Mouse (Mus musculus) left cerebral cortex, adult 9 months (tissue): ENCODE measurements around the gene Fhod1.
"Not testable (repeated sequence)": the region's sequence is repeated elsewhere in the genome, so short reads cannot be mapped to it uniquely, and the experiment has no call there.

ENCODE experiments used
- DNase-seq, 2 experiments: peaks; one replicate each; pipeline ENCODE4 v3.0.0; 2022; ENCODE audit warnings: low spot score in 2 of 2

Fhod1 gene

DNA sequence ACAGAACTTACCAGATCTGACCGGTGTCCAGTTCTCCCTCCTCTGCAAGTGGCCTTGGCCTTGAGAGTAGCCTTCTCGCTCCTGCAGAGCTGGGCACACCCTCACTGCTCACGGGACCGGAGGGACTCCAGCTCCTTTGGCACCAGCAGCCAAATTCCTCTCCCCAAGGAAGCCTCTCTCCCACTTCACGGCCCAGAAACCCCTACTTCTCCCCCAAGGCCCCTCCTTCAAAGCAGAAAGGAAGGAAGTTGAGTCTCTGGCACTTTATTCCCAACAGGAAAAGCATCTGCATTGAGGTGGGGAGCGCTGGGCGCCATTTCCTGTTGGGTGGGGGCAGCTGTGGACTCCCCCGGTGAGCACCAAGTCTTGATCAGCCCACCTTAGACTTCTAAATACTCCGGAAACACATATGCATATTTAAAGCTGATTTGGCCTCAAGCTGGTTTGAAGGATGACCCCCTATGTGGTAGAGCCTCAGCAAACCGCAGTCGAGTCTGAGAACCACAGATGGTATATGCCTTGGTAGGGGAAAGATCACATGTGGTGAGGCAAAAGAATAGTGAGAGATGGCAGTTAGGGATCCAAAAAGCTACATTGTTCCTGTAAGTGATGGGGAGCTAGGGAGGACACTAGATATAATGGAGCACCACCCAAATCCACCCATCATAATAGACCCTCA lies 51.7 kb downstream of the Fhod1 start, which contains the start of gene Exoc3l:
Gene Exoc3l, minus strand, starts transcription at position 207 of the 679 bp plus-strand sequence.
- no peak for DNase-seq

DNA sequence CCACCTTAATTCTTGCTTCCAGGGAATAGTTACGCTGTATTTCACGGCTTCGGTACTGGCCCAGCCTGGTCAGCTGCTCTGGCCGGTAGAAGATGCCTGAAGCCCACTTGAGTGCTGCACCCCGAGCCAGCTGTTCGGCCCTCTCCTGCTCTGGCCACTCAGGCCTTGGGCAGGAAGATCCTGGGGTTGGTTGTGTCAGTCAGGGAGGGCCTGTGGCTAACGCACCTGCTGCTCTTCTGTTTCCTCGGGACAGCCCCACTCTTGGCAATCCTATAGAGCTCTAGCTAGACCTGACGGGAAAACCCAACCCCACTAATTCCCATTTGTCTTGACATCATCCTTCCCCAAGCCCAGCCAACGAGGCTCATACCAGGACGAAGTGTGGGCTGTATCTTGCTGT lies 52.5 kb downstream of the Fhod1 start:
- DNase-seq: no peak

DNA sequence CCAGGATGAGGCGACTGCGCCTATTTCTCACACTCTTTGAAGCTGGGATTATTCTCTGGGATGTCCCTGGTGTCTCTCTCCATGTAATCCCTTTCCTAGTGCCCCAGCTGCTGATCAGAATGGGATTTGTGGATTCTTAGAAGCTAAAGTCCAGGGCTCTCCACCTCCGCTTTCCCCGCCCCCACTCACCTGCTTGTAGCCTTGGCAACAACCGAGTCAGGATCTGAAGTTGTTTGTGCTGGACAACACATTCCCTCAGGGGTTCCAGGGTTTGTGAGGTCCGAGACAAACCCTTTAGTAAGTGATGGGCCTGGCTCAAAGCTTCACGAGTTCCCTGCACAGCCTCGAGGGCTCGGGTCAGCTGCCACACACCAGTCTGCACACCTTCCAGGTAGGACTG lies 53.0 kb downstream of the Fhod1 start:
- no peak for DNase-seq

DNA sequence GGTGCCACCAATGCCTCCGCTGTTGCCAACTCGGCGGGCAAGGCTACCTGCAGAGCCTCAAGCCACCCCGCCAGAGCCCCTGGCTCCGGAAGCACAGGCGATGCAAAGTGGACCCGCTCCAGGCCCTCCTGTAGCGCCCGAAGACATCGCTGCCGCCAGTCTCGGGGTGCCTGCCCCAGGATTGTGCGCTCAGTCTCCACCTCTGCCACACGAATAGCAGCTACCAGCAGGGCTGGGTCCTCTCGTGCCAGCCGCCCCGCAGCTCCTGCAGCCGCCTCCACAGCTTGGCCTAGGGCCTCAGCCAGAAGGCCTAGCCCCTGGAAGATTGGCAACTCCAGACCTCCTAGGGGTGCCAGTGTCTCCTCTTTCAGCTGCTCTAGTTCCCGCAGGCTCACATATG lies 54.3 kb downstream of the Fhod1 start:
- no peak for DNase-seq

DNA sequence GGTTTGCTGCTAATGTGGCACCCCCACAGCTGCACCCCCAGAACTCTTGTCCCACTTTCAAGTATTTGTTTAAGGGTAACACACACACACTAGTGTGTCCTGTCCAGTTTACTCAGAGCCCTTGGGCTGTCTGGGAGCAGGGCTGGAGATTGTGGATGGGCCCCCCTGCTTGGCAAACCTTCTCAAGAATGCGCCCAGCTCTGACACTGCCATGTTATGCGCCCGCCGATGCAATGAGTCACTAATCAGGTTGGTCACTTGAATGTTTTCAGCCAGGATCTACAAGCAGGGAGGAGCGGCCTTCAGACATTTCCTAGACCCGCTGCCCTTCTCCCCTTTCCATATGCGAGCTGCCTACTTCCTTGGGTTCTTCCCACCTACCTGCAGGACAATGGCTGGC lies 55.3 kb downstream of the Fhod1 start:
- no peak for DNase-seq

DNA sequence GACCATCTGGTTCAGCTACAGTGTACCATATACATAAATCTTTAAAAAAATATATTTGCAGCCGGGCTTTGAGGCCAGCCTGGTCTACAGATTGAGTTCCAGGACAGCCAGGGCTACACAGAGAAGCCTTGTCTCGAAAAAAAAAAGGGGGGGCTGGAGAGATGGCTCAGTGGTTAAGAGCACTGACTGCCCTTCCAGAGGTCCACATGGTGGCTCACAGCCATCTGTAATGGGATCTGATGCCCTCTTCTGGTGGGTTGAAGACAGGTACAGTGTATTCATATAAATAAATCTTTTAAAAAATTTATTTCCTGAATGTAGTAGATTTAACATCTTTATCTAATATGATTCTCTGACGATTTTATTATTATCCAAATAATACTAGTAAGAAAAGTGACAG lies 56.0 kb downstream of the Fhod1 start:
- not testable (repeated sequence) for DNase-seq

DNA sequence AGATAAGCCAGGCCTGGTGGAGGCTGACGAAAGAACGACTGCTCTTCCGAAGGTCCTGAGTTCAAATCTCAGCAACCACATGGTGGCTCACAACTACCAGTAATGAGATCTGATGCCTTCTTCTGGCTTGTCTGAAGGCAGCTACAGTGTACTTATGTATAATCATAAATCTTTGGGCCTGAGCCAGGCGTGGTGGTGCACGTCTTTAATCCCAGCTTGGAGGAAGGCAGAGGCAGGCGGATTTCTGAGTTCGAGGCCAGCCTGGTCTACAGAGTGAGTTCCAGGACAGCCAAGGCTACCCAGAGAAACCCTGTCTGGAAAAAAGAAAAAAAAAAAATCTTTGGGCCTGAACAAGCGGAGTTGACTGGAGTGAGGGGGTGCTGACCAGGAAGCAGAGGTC lies 56.4 kb downstream of the Fhod1 start:
- DNase-seq: not testable (repeated sequence)

DNA sequence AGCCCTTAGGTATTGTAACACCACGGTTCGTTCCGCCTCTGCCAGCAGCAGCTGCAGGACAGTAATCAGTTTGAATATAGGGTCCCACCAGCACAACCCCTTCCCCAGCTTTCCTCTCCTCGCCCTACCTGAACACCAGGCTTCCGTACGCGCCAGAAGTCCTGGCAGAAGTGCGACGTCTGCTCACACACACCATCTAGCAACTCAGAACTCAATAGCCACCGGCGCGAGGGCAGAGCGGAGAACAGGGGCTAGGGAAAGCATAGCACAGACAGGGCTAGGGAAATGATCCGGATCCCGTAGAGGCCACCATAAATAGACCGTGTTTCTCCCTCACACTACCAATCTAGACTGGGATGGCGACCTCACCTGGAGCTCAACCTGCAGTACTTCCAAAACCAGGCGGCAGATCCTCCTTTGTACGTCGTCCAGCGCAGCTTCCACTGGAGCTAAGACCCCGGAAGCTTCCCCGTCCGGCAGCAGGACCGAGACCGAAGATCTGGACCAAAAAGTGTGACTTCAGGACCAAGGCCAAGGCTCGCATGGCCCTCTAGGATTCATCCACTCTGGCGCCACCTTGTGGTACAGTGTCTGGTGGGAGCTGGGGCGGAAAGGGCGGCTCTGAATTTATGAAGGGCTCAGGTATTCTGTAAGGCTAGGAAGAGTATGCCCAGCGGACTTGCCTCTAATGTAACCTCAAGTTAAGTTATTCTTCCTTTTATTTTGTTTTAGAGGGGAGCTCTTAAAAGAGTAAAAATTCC lies 57.0 kb downstream of the Fhod1 start:
- peak in 1 of 2 experiments; percentile 83 for DNase-seq

DNA sequence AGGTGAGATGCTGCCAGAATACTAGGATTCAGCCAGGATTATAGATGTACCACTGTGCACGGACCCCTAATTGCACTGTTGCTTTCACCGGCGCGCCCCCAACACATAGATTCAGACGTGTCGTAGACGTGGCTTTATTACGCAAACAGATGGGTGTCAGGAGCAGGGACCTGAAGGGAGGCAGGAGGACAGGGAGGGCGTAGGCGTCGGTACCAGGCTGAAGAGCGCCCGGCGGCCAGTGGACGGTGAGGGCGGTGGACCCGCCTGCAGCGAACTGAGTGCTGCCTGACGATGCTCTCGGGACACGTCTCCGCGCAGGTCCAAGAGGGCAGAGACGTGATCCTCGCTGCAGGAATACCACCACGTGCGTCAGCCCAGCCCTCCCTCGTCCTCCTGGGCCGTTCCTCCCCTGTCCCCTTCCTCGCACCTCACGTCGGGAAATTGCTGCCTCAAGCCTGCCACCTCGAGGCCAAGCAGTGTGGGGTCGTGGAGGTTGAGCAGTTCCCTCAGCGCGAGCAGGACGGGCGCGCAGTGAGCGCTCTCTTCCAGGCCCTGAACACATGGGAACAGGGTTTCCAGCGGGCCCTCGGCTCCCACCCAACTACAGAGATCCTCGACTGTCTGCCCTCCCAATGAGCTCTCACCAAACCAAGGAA lies 57.8 kb downstream of the Fhod1 start, which contains the start of gene 4931428F04Rik:
Gene 4931428F04Rik, minus strand, starts transcription at position 60 of the 656 bp plus-strand sequence.
- no peak for DNase-seq

DNA sequence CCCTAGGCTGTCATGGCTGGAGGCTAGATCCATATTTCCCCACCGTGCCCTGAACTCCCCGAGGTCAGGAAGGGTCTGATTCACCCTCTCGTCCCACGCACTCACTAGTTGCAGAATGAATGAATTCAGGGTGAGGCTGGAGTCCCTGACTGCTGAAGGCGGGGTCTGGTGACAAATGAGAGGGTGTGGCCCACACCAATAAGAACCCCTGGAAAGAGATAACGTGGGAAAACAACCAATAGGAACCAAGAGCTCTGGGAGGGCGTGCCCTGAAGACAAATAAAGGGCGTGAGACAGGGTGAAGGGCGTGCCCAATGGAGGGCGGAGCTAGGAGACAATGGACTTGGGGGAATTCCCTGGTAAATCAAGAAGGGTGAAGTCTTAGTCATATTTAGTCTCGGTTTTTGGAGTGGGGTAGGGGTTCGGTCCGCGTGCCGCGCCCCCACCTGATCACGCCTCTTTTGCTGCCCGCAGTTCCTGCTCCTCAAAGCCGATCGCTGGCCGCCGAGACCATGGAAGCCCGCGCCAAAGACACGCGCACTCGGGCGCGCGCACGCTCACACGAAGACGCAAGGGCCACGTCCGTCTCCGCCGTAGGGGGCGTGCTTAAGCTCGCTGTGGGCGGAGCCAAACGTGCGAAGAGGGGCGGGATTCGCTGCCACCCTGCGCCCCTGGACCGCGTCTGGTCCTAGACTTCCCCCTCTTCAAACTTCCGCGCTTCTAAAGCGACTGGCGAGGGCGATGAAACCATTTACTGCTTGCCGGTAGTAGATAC lies 58.6 kb downstream of the Fhod1 start:
- DNase-seq: peak; percentile 91 to 96

DNA sequence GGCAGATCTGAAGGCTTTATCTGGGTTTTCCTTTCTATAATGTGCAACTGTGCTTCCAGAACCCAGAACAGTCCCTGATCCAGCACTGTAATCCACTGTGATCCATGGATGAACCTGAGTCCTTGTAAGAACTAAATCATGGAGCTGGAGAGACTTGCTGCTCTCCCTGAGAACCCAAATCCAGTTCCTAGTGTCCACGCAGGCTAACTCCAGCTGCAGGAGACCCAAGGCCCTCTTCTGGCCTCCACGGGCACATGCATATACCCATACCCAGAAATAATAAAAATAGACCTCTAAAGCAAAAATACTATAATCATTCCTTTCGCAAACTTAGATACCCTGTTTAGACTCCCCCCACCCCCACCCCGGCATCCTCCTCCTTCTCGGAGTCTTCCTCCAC lies 59.5 kb downstream of the Fhod1 start:
- DNase-seq: no peak

DNA sequence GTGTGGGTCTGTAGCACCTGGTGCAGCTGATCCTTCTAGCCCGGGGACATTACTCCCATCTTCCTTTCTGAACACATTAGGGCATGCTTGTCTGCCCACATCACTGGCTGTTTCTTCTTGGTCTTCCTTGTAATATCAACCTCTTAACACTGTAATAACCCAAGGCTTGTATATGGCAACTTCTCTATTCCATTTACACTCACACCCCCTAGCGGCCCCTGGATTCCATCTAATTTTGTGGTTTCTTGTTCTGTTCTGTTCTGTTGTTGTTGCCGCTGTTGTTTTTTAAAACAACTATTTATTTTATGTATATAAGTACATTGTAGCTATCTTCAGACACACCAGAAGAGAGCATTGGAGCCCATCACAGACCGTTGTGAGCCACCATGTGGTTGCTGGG lies 60.8 kb downstream of the Fhod1 start:
- DNase-seq: no peak

DNA sequence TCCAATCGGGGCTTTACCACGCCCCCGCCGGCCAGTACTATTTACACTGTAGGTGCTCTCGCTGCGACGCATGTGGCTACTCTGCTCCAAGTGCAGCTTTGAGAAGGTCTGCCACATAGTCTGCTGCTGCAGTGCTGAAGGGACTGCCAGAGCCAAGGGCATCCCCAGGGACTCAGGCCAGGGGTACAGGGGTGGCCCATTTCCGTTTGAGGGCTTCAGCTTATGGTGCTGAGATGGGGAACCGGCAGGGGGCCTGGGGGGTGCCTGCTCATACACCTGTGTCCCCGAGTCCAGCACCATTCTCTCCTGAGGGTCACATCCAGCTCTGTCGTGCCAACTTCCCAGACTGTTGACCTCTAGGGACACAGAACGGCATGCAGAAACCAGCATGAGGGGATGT lies 62.2 kb downstream of the Fhod1 start:
- no peak for DNase-seq

DNA sequence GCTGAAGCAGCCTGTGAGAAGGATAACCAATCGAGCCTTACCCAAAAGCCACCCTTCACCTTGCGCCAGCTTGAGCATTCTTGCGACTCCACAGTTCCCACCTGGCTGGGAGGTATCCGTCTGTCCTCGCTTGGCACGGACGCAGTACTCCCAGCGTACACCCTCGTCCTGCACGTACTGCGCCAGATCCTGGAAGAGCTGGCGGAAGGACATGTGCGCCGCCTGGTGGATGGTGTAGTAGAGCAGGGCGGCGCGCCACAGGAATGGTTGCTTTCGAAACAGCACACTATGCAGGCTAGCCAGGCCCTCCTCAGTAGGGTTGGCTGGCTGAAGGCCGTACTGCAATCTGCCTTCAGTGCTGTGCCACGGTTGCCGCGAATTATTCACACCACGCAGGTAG lies 64.7 kb downstream of the Fhod1 start:
- no peak for DNase-seq

DNA sequence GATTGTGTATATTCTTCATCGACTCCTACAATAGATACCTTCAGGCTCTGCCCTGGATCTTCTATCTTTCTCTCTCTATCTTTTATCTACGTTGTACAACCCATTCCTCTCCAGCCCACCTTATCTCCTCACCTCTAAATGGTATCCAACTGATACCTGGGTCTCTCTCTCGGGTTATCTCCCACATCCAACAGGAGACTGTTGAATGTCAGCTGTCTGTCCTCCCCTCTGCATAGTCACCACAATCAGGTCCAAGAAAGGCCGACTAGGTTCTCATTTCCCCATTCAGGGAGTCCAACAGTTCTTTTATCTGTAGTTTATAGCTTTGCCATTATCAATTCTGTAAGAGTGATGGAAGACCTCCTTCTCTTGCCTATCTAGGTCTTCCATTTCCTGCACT lies 65.5 kb downstream of the Fhod1 start:
- DNase-seq: no peak

DNA sequence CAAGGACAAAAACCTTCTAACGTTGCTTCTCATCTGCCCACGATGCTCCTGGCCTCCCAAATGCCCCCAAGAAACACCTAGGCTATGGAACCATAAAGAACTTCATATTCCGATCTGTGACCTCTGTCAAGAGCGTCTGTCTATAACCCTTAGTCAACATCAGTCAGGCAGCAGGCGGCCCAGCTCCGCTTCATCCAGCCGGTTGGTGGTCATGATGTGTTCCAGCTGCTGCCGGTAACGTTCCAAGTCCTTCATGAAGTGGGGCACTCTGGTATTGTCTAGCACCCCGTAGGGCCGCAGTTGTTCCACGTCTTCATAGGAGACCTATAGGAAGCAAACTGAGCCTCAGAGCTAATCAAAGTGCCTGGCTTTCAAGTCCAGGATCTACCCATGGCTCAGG lies 65.9 kb downstream of the Fhod1 start:
- no peak for DNase-seq

DNA sequence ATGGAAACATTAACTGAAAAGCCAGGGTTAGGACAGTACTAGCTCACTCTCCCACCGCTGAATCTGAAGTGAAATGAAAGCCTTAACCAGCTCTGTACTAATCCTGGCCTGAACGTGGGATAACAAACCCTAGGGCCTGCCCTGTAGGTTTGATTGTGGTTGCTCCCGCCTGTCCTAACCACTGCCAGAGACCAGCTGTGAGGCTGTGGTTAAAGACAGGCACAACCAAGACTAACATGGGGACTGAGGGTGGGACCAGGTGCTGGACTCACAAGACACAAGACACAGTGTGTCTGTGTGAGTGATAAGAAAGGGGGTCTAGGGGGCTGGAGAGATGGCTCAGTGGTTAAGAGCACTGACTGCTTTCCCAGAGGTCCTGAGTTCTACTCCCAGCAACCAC lies 67.2 kb downstream of the Fhod1 start:
- no peak for DNase-seq
